Mouse (Mus musculus): Measurements from ENCODE around the gene Tex47. TPM values are rescaled to one million over a fixed set of nuclear protein-coding genes. Genes with fewer than 3 reads are reported as not detected.

Gene Tex47
- not detected in 2 replicates for polyA plus RNA-seq (2012)

GRCm38 (mm10) chr5:7303819-7304218 lies at the start of gene Tex47:
Gene Tex47 (plus strand): TSS chr5:7304119.

DNA sequence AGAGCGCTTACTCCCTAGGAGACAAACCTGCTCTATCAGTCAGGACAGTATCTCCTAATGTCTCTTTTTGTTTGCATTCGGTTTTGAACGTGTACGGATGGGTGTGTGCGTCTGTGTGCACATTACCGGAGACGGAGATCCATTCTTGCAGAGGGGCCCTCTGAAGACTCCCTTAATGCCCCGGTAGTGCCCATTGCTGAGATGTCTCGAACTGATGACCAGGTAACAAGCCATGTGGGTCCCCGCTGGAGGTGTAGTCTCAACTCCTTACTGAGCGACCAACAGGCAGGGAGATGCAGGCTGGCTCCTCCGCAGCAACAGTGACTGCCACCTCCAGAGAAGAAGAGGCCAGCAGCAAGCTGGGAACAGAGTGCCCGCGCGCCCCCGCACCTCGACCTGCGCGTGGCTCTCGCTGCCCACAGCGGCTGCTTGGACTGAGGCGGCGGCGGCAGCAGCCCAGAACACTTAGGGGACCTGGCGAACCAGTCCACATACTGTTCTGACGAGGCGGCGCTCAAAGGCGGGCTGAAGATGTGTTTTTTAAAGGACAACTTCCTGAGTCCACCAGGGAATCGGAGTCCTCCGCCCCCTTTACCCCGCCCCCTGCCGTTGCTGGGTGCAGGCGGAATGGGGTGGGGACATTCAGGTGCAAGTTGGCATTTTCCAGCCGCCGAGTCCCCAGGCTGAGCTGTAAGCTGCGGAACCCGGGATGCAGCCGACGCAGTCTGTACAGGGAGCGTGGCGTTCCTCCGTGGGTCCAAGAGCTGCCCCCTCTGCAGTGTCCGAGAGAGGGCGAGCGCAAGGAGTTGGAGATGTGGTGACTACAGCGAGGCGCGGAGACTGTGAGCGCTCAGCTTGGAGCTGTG lies 40.5 kb downstream of the Tex47 start, which contains the start of gene Zfp804b:
Zfp804b (minus strand) TSS at position 612 of the 866 bp plus-strand sequence.

Other genes with a start within 250 kb of the Tex47 start
- not detected in 2 replicates for gene Zfp804b, start 40.6 kb downstream of the Tex47 start, polyA plus RNA-seq (2012)